Mouse (Mus musculus) kidney, adult 11 months (tissue): ENCODE results near the gene Rxra.

Experiments used
- DNase-seq: peaks from one replicate; pipeline ENCODE4 v3.0.0; 2022

Rxra gene

GRCm38 (mm10) chr2:27676106-27676477, at the start of gene Rxra:
TSS of gene Rxra (plus strand) at chr2:27676440.
- peak; percentile 88 for DNase-seq

GRCm38 (mm10) chr2:27626604-27627003, 49.6 kb upstream of the Rxra start:
- peak; percentile 84 for DNase-seq

- no peak for DNase-seq
Observed at GRCm38 (mm10) chr2:27630601-27631285, 45.5 kb upstream of the Rxra start.

- no peak for DNase-seq
Observed at GRCm38 (mm10) chr2:27633471-27633870, 42.8 kb upstream of the Rxra start.

DNA sequence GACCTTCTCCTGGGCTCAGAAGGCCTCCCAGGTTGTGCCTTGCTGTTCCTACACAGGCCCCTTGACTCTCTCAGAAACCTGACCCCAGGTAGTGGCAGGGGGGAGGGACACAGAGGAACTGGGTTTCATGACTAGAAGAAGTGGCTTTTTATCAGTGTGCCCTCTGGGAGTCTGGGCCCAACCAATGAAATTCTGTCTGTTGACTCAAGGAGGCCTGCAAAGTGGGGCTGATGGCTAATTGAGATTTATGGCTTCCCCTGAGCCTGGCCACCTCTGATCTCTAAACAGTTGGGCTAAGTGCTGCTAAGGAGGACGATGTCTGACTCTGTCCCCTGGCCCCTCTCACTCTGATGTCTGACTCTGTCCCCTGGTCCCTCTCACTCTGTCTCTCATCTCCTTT, 42.2 kb upstream of the Rxra start:
- DNase-seq, result no peak

- no peak for DNase-seq
Observed at GRCm38 (mm10) chr2:27635147-27635738, 41.0 kb upstream of the Rxra start.

- no peak for DNase-seq
Observed at GRCm38 (mm10) chr2:27636796-27637195, 39.4 kb upstream of the Rxra start.

- no peak for DNase-seq
Observed at GRCm38 (mm10) chr2:27637281-27637896, 38.9 kb upstream of the Rxra start.

GRCm38 (mm10) chr2:27639631-27640334, 36.5 kb upstream of the Rxra start:
- DNase-seq, result no peak

GRCm38 (mm10) chr2:27640900-27641479, 35.2 kb upstream of the Rxra start:
- DNase-seq, result no peak

GRCm38 (mm10) chr2:27644547-27645120, 31.6 kb upstream of the Rxra start:
- no peak for DNase-seq

DNA sequence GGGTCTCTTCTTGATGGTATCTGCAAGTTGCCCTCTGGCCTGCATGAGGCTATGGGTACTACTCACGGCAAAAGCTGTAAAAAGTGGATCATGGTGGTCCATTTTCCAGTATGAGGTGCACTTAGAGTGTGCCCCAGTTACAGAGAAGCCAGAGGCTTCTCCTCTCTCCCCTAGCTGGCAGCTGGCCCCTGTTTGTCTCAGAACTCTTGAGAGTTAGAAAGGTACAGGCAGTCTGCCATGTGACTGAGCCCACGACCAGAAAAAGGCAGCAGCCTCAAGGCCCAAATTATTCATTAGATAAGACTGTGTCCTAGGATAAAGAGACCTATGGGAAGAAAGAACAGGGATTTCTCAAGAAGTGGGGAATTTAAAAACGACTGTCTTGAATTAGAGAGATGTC, 30.8 kb upstream of the Rxra start:
- no peak for DNase-seq

GRCm38 (mm10) chr2:27649862-27650661, 26.2 kb upstream of the Rxra start:
- no peak for DNase-seq

DNA sequence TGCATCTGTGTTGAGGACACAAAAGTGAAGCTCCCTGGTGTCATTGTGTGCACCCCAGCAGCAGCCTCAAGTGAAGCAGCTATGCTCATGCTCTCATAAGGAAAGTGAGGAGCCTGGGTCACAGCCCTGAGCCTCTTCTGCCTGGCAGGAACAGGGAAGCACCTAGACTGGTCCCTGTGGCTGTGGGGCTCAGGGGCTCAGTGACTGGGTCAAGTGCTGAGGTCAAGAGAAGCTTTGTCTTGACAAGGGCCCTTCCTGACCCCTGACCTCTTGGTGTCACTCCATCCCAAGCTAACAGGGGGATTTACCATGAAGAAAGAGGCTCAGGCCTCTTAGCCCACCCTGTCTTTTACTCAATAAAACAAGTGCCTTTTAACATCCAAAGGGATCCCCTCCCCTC, 25.2 kb upstream of the Rxra start:
- no peak for DNase-seq

- no peak for DNase-seq
Observed at GRCm38 (mm10) chr2:27653496-27654030, 22.7 kb upstream of the Rxra start.

- DNase-seq, result no peak
Observed at GRCm38 (mm10) chr2:27654321-27655232, 21.7 kb upstream of the Rxra start.

DNA sequence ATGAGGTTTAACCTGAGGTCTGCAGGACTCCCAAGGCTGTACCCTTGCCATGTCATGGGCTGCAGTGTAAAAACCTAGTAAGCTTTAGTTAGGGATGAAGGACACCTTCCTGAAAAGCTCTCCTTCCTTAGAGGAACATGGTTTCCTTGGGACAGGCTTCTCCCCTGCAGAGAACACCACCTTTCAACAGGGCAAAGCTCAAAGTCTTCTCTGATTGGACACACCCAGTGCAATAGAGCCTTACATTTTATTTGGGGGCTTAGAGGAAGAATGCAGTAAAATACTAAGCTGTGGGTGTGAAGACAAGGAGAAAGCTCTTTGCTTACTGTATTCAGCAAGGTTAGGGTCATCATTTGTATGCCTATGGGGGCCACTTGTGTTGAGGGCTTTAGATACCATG, 19.7 kb upstream of the Rxra start:
- DNase-seq, result no peak

GRCm38 (mm10) chr2:27665284-27665683, 11.0 kb upstream of the Rxra start:
- no peak for DNase-seq

- no peak for DNase-seq
Observed at GRCm38 (mm10) chr2:27666719-27667118, 9.5 kb upstream of the Rxra start.

GRCm38 (mm10) chr2:27667677-27668076, 8.6 kb upstream of the Rxra start:
- no peak for DNase-seq

DNA sequence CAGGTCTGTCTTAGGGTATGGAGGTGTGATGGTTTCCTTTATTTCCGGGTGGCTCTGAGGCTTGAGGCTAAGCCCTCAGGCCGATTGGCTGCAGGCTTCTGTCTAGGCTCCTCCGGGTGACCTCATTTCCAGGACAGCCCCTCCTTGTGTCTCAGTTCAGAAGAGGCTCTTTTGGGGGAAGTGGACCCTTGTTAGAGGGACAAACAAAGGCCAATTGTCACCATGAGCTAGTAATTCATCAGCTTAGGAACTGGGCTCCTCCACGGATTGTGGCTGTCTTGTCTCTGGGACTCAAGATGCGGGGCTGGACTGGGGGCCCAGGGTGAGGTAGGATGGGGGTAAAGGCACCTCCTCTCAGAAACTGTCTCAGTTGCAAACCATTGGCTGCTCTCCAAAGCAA, 5.5 kb upstream of the Rxra start:
- no peak for DNase-seq
